Mouse (Mus musculus) embryonic facial prominence, embryonic 12.5 days (tissue): ENCODE data around the gene Kcnj5. TPM values are rescaled to one million over a fixed set of nuclear protein-coding genes. Genes with fewer than 3 reads are reported as not detected.

Experiments
- ATAC-seq: fragments of 200-750 bp; cut with Nextera tagmentation; 2 replicates; pipeline ENCODE4 v1.8.0; 2017; ENCODE audit not compliant: insufficient number of reproducible peaks, insufficient read depth, low FRiP score, low TSS enrichment
- H3K27ac ChIP-seq: fragments of 300-500 bp; sonication (generic); 2 replicates; pipeline ENCODE4 v1.5.1; 2016; ENCODE audit warnings: mild to moderate bottlenecking
- H3K27me3 ChIP-seq: fragments of 300-500 bp; sonication (generic); 2 replicates; pipeline ENCODE4 v1.6.1; 2016; ENCODE audit warnings: mild to moderate bottlenecking, moderate library complexity
- H3K36me3 ChIP-seq: fragments of 300-500 bp; sonication (generic); 2 replicates; pipeline ENCODE4 v1.6.1; 2016; ENCODE audit warnings: mild to moderate bottlenecking
- H3K4me1 ChIP-seq: fragments of 300-500 bp; sonication (generic); 2 replicates; pipeline ENCODE4 v1.6.1; 2016
- H3K4me2 ChIP-seq: fragments of 300-500 bp; sonication (generic); replicated peaks from 2 replicates; pipeline ENCODE4 v1.6.1; 2016; ENCODE audit warnings: mild to moderate bottlenecking, moderate library complexity
- H3K4me3 ChIP-seq: fragments of 300-500 bp; sonication (generic); 2 replicates; pipeline ENCODE4 v1.5.1; 2016; ENCODE audit warnings: mild to moderate bottlenecking
- H3K9ac ChIP-seq: fragments of 300-500 bp; sonication (generic); 2 replicates; pipeline ENCODE4 v1.6.1; 2016; ENCODE audit warnings: mild to moderate bottlenecking, moderate library complexity
- H3K9me3 ChIP-seq: fragments of 300-500 bp; sonication (generic); 2 replicates; pipeline ENCODE4 v1.6.1; 2016; ENCODE audit warnings: mild to moderate bottlenecking, moderate library complexity
- WGBS: fragments of 180-500 bp; shearing (Covaris S2); methylation state at CpG from one replicate; pipeline ENCODE4 v1.1.7; 2016; 5-methylcytosine and 5-hydroxymethylcytosine counted together
- polyA plus RNA-seq: library from polyadenylated mRNA; unstranded; fragments of >200 nt; fragmentation: Nextera tagmentation; extraction: Ambion mirVana; gene quantifications from 2 replicates; pipeline ENCODE4 v1.2.1, GENCODE M21; 2016

The Kcnj5 gene
- polyA plus RNA-seq, 1 experiment from 2014 or later = 0.36 TPM

DNA sequence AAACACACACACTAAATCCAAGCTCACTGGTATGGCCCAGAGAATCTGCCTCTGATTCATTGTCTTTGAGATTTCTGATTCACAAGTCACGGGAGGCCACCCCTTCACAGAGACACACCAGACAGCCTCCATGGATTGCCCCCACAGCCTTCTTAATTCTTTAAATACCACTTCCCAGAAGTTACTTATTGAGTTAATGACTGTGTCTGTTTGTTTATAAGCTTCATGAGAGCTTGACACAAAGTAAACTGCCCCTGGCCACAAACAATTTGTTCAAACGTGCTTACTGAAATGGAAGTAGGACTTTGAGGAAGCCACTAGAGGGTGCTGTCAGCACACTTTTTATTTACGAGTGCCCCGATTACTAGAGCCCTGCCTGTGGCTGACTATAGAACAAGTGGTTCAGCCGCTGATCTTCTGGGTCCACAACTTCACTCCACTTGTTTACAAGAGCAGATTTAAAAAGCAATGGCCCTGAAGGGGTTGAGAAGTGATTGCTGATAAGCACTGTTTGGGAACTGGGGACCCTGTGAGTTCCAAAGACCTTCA lies 72.2 kb downstream of the Kcnj5 start:
- no peaks in the 10 kb centered on the region for H3K27me3 ChIP-seq
- no peak overlapping the region for H3K4me3 ChIP-seq
- H3K9me3 ChIP-seq = no peaks in the 10 kb centered on the region
- WGBS = 8% methylated on average over 5 of the region's 5 CpGs
- H3K4me2 ChIP-seq = no peak overlapping the region
- H3K4me1 ChIP-seq = no peaks in the 10 kb centered on the region
- H3K36me3 ChIP-seq = no peaks in the 10 kb centered on the region
- no peak for ATAC-seq
- H3K9ac ChIP-seq = no peak overlapping the region
- no peak overlapping the region for H3K27ac ChIP-seq

Other genes with a start within 250 kb of the Kcnj5 start
- gene Arhgap32, start 228.2 kb downstream of the Kcnj5 start, polyA plus RNA-seq = 5.6 and 6.1 TPM in 2 replicates
- gene Kcnj1, start 28.1 kb upstream of the Kcnj5 start, polyA plus RNA-seq = not detected in 2 replicates
- gene Fli1, start 198.5 kb upstream of the Kcnj5 start, polyA plus RNA-seq = 39.2 and 40.9 TPM in 2 replicates